Mouse (Mus musculus) bone marrow macrophage, adult 2 months (primary cell): ENCODE measurements around the gene Ttc23. TPM values are rescaled to one million over a fixed set of nuclear protein-coding genes. Genes with fewer than 3 reads are reported as not detected.

Experiments
- H3K27ac ChIP-seq: 2 replicates; pipeline ENCODE4 v1.5.1; 2012; ENCODE audit warnings: low read depth, low read length; ENCODE audit not compliant: insufficient read depth
- H3K4me1 ChIP-seq: 2 replicates; pipeline ENCODE4 v1.6.1; 2012; ENCODE audit warnings: low read length; ENCODE audit not compliant: control insufficient read depth, insufficient read depth
- H3K4me3 ChIP-seq: 2 replicates; pipeline ENCODE4 v1.5.1; 2012; ENCODE audit warnings: mild to moderate bottlenecking, low read length, moderate library complexity; ENCODE audit not compliant: insufficient read depth
- CTCF ChIP-seq: IDR thresholded peaks from 2 replicates; pipeline ENCODE4 v1.5.1; 2012; ENCODE audit warnings: low read depth, mild to moderate bottlenecking, low read length, moderate library complexity
- POLR2A ChIP-seq: IDR thresholded peaks from 2 replicates; pipeline ENCODE4 v1.6.1; 2012; ENCODE audit warnings: mild to moderate bottlenecking, low read depth, low read length, borderline replicate concordance
- polyA plus RNA-seq: library from polyadenylated mRNA; stranded (reverse); fragments of >200 nt; gene quantifications from 2 replicates; pipeline ENCODE4 v1.2.4, GENCODE M21; 2012; ENCODE audit not compliant: missing spikeins, insufficient read depth, insufficient read length

Gene Ttc23
- polyA plus RNA-seq, 1 experiment = 1.8 TPM

DNA sequence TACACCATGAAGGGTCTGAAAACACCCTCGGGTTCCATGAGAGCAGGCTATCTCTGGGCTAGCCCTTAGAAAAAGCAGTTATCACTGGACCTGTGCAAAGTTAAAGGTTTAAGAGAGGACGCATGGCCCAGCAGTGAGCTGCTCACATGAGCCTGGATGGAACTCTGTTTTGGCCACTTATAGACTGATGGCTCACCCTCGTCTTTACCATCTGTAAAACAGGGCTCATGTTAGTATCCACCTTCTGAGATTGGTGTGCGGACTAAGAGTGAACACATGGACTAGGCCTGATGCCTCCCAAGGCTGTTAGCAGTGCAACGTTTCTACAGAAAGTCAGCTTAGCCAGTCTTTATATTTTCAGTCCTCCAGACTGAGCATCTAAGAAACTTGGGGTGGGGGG, 109.4 kb downstream of the Ttc23 start:
- H3K27ac ChIP-seq = no peak overlapping the region
- no peak overlapping the region for H3K4me3 ChIP-seq
- TF ChIP-seq CTCF (no peak), POLR2A (no peak)

GRCm38 (mm10) chr7:67758506-67758857, 111.3 kb downstream of the Ttc23 start:
- no peaks in the 10 kb centered on the region for H3K4me1 ChIP-seq
- TF ChIP-seq POLR2A (no peak), CTCF (no peak)
- no peak overlapping the region for H3K27ac ChIP-seq
- H3K4me3 ChIP-seq = no peak overlapping the region

More for the DNA sequence above, 109.4 kb downstream of the Ttc23 start:
- no peaks in the 10 kb centered on the region for H3K4me1 ChIP-seq

DNA sequence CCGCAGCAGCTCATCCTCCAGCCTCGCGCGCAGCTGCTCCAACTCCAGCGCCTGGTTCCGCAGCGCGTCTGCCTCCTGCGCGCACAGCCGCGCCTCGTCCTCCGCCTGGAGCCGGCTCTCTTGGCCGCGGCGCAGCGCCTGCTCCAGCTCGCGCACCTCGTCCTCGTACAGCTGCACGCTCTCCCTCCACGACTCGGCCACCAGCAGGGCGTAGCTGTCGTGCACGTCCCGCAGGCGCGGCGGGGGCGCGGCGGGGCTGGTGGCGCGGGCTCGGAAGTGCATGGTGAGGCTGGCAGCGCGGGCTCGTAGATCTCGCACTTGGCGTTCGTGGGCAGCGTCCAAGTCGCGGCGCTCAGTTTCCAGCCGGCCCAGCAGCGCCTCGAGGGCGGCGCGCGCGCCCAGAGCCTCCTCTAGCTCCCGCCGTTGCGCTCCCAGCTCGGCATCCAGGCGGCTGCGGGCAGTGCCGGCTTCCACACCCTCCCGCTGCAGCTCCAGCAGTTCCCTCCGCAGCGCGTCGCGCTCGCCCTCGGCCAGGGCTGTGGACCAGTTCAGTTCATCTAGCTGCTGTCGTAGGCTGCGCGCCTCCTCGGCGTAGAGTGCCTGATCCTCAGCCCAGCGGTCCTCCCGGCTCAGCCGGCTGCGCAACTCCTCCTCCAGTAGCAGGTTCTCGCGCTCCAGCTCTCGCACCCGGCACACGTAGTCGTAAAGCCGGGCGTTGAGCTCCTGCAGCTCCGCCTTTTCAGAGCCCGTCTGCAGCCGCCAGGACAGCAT, 111.8 kb downstream of the Ttc23 start:
- Histone ChIP-seq H3K27ac (no peak overlapping the region), H3K4me3 (peak overlapping the region; percentile 46), H3K4me1 (no peaks in the 10 kb centered on the region)
- TF ChIP-seq POLR2A (no peak), CTCF (no peak)

GRCm38 (mm10) chr7:67759629-67759995, 112.4 kb downstream of the Ttc23 start, which contains the start of gene Synm:
TSS of gene Synm (minus strand) at chr7:67759742.
- no peaks in the 10 kb centered on the region for H3K4me1 ChIP-seq
- peak within 1 kb of the TSS; percentile 46 for H3K4me3 ChIP-seq
- TF ChIP-seq CTCF (peak; percentile 74), POLR2A (no peak)
- no peak within 1 kb of the TSS for H3K27ac ChIP-seq

DNA sequence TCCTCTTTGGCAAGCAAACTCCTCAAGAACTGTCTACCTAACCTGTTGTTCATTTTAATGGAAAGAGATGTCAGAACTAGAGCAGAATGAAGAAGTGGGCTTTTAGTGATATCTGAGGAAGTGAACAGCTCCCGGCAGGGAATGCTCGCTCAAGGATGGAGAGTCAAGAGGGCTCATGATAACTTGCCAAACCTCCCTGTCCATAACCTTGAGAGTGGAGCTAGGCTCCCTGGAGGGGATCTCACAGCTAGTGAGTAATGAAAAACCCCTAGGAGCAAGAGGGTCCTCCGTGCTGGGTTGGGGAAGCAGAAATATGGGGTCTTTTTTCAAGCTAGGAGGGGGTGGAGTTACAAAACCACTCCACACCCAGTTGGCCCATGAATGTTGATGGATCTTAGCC, 116.4 kb downstream of the Ttc23 start:
- no peak overlapping the region for H3K4me3 ChIP-seq
- TF ChIP-seq CTCF (no peak), POLR2A (no peak)
- no peak overlapping the region for H3K27ac ChIP-seq
- no peaks in the 10 kb centered on the region for H3K4me1 ChIP-seq

DNA sequence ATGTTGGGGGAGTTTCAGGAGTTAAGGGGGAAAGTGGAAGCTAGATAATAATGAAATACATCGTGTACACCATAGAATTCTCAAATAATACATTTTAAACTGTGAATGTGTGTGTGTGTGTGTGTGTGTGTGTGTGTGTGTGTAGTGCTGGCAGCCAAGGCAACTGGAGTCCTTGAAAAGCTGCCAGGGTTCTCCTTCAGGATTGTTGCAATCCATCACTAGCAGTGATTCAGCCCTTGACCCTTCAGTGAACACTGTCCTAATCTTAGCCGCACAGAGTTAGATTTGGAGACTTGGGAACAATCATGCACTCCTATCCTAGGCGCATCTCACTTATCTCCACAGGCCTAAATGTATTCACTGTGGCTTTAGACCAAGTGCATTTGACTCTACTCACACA, 120.9 kb downstream of the Ttc23 start:
- TF ChIP-seq CTCF (no peak), POLR2A (no peak)
- Histone ChIP-seq H3K27ac (no peak overlapping the region), H3K4me1 (no peaks in the 10 kb centered on the region), H3K4me3 (no peak overlapping the region)

DNA sequence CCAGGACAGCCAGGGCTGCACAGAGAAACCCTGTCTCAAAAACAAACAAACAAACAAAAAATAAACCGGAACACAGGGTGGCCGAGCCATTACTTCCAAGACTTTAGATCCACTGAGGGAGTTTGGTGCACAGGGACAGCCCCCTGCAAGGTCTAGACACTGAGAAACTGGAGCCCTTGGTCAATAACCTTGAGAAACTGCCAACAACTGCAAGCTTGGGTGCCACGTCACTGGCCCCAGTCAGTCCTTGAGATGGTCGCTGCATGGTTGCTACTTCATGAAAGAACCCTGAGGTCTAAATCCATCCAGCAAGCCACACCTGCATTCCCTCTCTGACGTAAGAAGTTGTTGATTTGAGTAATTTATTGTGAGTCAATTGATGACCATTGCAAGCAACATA, 122.3 kb downstream of the Ttc23 start:
- Histone ChIP-seq H3K4me3 (no peak overlapping the region), H3K4me1 (no peaks in the 10 kb centered on the region), H3K27ac (no peak overlapping the region)
- TF ChIP-seq POLR2A = no peak
- no peak for TF ChIP-seq CTCF

DNA sequence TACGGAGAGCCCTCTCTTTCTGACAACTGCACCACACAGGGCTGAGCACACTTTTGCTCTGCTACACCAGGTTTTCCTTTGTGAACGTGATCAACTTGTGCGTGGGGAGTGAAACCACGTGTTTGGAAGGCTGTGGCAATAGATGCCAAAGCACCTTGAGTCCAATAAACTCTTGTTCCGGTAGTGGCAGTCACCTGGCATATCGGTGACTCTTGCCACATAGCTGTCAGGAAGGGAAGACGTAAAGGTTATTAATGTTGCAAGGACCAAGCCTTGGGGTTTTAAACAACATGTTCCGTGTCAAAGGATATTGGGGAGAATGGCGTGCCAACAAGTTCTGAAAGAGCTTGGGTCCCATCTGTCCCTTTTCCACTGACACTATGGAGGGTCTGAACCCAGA, 125.0 kb downstream of the Ttc23 start:
- Histone ChIP-seq H3K4me1 (no peaks in the 10 kb centered on the region), H3K4me3 (no peak overlapping the region), H3K27ac (no peak overlapping the region)
- TF ChIP-seq POLR2A = no peak
- TF ChIP-seq CTCF = no peak

GRCm38 (mm10) chr7:67775623-67776022, 128.4 kb downstream of the Ttc23 start:
- no peak overlapping the region for H3K27ac ChIP-seq
- H3K4me3 ChIP-seq = no peak overlapping the region
- no peak for TF ChIP-seq POLR2A
- no peak for TF ChIP-seq CTCF
- H3K4me1 ChIP-seq = no peaks in the 10 kb centered on the region

DNA sequence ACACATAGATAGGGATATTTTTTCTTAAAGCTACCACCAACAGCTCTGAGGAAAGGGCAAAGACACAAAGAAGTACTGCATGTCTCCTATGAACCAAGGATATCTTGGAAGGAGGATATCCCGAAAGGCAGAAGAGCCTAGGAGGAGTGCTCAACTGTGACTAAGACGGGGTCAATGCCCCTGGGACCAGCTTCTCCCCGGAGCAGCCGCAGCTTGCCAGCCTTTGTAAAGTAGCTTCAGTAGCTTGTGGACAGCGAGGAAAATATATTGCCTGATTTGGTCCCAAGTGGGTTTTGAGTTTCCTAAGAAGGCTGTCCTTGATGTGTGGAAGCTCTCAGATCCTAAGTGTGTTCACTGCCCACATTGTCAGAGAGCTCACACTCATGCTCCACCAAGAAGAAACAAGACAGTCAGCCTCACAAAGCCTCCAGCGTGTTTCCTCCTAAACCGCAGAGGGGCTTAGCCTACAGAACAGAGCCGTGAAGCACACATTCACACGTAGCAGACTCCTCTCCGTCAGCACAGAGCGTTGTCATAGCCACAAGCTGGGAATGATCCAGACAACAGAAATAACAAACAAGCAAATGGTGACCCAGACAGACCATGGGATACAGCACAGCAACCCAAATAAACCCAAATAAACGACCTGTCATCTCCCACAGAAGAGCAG, 129.6 kb downstream of the Ttc23 start:
- H3K27ac ChIP-seq = no peak overlapping the region
- H3K4me1 ChIP-seq = no peaks in the 10 kb centered on the region
- no peak for TF ChIP-seq POLR2A
- TF ChIP-seq CTCF = no peak
- H3K4me3 ChIP-seq = no peak overlapping the region

GRCm38 (mm10) chr7:67787861-67788260, 140.7 kb downstream of the Ttc23 start:
- Histone ChIP-seq H3K27ac (no peak overlapping the region), H3K4me3 (no peak overlapping the region), H3K4me1 (no peaks in the 10 kb centered on the region)
- TF ChIP-seq CTCF = no peak
- TF ChIP-seq POLR2A = no peak
